Mouse (Mus musculus): Measurements from ENCODE around the gene Ppa2. TPM values are rescaled to one million over a fixed set of nuclear protein-coding genes. Genes with fewer than 3 reads are reported as not detected.

The Ppa2 gene
- polyA plus RNA-seq (2012; fragmentation: generic; extraction: Trizol) = 44.3 TPM

DNA sequence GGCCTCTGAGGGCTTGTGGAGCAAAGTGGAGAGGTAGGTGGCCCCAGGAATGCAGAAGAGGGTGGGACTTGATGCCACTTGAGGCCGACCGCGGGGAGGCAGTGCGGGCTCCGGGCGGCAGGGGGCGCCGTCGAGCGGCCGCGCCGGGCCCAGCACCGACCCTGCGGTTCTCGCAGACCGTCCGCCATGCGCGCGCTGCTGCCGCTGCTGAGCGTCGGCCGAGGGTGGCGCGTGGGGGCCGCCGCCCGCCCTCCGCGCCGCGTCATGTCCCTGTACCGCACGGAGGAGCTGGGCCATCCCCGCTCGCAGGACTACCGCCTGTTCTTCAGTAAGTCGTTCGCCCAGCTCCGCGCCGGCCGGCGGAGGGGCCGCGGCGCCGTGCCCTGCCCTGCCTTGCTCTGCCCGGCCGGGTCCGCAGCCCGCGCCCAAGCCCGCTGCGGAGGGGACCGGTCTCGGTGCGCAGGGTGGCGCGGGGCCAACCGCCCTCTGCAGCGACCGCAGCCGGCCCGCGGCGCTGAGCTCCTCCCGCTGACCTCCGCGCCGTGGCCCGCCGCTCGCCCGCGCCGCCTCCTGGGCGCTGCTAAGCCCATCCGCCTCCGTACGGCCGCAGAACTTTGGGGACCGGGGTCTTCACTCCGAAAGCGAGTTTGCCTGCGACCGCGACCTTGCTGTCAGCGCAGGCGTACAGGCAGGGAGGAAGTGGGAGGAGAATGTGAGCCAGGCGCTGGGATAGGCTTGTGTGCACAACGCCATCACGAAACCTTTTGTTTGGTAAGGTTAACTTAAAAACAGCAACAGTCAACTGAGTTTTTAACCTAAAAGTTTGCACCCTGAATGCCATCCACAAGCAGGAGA is at the start of gene Ppa2:
Ppa2 (plus strand) TSS at position 157 of the 855 bp plus-strand sequence.
- H3K27me3 ChIP-seq (ENCODE audit: control insufficient read depth, insufficient read depth, insufficient read length) = no peaks in the 10 kb centered on the region
- peaks cover 8% of the 10 kb centered on the region for H3K79me2 ChIP-seq (ENCODE audit: control insufficient read depth, insufficient read depth)
- peak within 1 kb of the TSS; percentile 98 for H3K4me2 ChIP-seq (ENCODE audit: low read depth)
- peak within 1 kb of the TSS; percentile 43 for H3ac ChIP-seq (ENCODE audit: control insufficient read depth, insufficient read length)
- TF ChIP-seq MAX (IDR thresholded peaks at IDR 0.05; ENCODE audit: low read depth) (no peak), MYOD1 (IDR thresholded peaks at IDR 0.05; ENCODE audit: control insufficient read depth in 1 of 3, insufficient read length in 2 of 3, low read depth in 2 of 3) (peak in 1 of 3 experiments; percentile 11), CEBPB (IDR thresholded peaks at IDR 0.05; ENCODE audit: insufficient read depth, poor library complexity, severe bottlenecking) (no peak), TCF12 (IDR thresholded peaks at IDR 0.05; ENCODE audit: insufficient read depth, poor library complexity, severe bottlenecking) (no peak), E2F4 (IDR thresholded peaks at IDR 0.05; ENCODE audit: insufficient read depth) (no peak), POLR2AphosphoS2 (IDR thresholded peaks at IDR 0.05; ENCODE audit: insufficient read length, low read depth) (peak; percentile 83), POLR2A (IDR thresholded peaks at IDR 0.05; ENCODE audit: insufficient read length, low read depth) (peak; percentile 85), USF1 (IDR thresholded peaks at IDR 0.05; ENCODE audit: low read depth) (no peak), MYOG (IDR thresholded peaks at IDR 0.05; ENCODE audit: control insufficient read depth in 1 of 3, insufficient read depth in 1 of 3, insufficient read length in 2 of 3, low read depth in 2 of 3) (peak in 1 of 3 experiments; percentile 32)
- H3K36me3 ChIP-seq (ENCODE audit: control insufficient read depth, insufficient read depth) = no peaks in the 10 kb centered on the region
- H3K4me3 ChIP-seq = peak within 1 kb of the TSS; percentile 61

DNA sequence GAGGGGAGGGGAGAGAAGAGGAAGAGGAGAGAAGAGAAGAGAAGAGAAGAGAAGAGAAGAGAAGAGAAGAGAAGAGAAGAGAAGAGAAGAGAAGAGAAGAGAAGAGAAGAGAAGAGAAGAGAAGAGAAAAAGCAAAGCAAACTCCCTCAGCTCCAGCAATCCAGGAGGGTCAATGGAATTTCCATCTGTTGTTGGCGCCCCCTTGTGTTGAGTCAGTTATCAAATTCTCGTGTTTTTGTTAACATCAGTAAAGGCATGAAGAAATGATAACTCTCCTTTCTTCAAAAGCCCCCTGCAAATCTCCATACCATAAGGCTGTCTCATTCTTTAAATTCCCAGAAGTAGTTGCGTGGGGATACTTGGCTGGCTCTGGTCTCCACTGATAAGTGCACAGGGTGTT is 38.0 kb upstream of the Ppa2 start:
- Histone ChIP-seq H3ac (ENCODE audit: control insufficient read depth, insufficient read length) (no peak overlapping the region), H3K27me3 (ENCODE audit: control insufficient read depth, insufficient read depth, insufficient read length) (no peaks in the 10 kb centered on the region), H3K79me2 (ENCODE audit: control insufficient read depth, insufficient read depth) (no peaks in the 10 kb centered on the region), H3K36me3 (ENCODE audit: control insufficient read depth, insufficient read depth) (no peaks in the 10 kb centered on the region), H3K4me3 (no peak overlapping the region), H3K4me2 (ENCODE audit: low read depth) (no peak overlapping the region)
- no peak for TF ChIP-seq USF1 (IDR thresholded peaks at IDR 0.05; ENCODE audit: low read depth)
- no peak for TF ChIP-seq SRF (IDR thresholded peaks at IDR 0.05; ENCODE audit: control insufficient read depth, insufficient read length, low read depth)
- no peak for TF ChIP-seq MYOD1 (IDR thresholded peaks at IDR 0.05; ENCODE audit: control insufficient read depth in 1 of 3, insufficient read length in 2 of 3, low read depth in 2 of 3)
- TF ChIP-seq REST (IDR thresholded peaks at IDR 0.05; ENCODE audit: insufficient read depth, insufficient read length) = no peak
- no peak for TF ChIP-seq POLR2AphosphoS2 (IDR thresholded peaks at IDR 0.05; ENCODE audit: insufficient read length, low read depth)
- no peak for TF ChIP-seq MYOG (IDR thresholded peaks at IDR 0.05; ENCODE audit: control insufficient read depth in 1 of 3, insufficient read depth in 1 of 3, insufficient read length in 2 of 3, low read depth in 2 of 3)
- no peak for TF ChIP-seq POLR2A (IDR thresholded peaks at IDR 0.05; ENCODE audit: insufficient read length, low read depth)

DNA sequence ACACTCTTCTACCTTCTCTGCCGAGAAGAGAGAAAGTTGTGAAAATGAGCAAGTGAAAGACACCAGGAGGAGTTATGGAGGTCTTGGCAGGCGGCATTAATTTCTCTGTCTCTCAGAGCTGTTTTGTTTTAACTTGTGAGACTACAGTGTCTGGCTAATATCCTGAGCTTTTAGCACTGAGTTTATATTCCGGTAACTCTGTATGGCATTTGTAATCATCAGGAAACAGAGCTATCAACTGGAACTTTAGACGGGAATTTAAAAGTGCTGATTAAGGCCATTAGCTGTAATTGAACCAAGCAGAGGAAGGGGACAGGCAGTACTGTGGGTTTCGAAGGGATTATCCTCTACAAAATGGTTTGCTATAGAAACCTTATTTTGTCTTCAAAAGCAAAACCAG is 25.3 kb upstream of the Ppa2 start:
- Histone ChIP-seq H3ac (ENCODE audit: control insufficient read depth, insufficient read length) (no peak overlapping the region), H3K36me3 (ENCODE audit: control insufficient read depth, insufficient read depth) (no peaks in the 10 kb centered on the region), H3K4me3 (no peak overlapping the region), H3K79me2 (ENCODE audit: control insufficient read depth, insufficient read depth) (no peaks in the 10 kb centered on the region), H3K4me2 (ENCODE audit: low read depth) (no peak overlapping the region), H3K27me3 (ENCODE audit: control insufficient read depth, insufficient read depth, insufficient read length) (no peaks in the 10 kb centered on the region)
- no peak for TF ChIP-seq MAX (IDR thresholded peaks at IDR 0.05; ENCODE audit: low read depth)
- no peak for TF ChIP-seq MYOG (IDR thresholded peaks at IDR 0.05; ENCODE audit: control insufficient read depth in 1 of 3, insufficient read depth in 1 of 3, insufficient read length in 2 of 3, low read depth in 2 of 3)
- TF ChIP-seq E2F4 (IDR thresholded peaks at IDR 0.05; ENCODE audit: insufficient read depth) = no peak
- TF ChIP-seq TCF3 (IDR thresholded peaks at IDR 0.05; ENCODE audit: insufficient read length, low read depth) = no peak
- no peak for TF ChIP-seq POLR2AphosphoS2 (IDR thresholded peaks at IDR 0.05; ENCODE audit: insufficient read length, low read depth)
- TF ChIP-seq SRF (IDR thresholded peaks at IDR 0.05; ENCODE audit: control insufficient read depth, insufficient read length, low read depth) = no peak
- no peak for TF ChIP-seq POLR2A (IDR thresholded peaks at IDR 0.05; ENCODE audit: insufficient read length, low read depth)
- TF ChIP-seq TCF12 (IDR thresholded peaks at IDR 0.05; ENCODE audit: insufficient read depth, poor library complexity, severe bottlenecking) = no peak
- TF ChIP-seq MYOD1 (IDR thresholded peaks at IDR 0.05; ENCODE audit: control insufficient read depth in 1 of 3, insufficient read length in 2 of 3, low read depth in 2 of 3) = no peak
- no peak for TF ChIP-seq REST (IDR thresholded peaks at IDR 0.05; ENCODE audit: insufficient read depth, insufficient read length)
- no peak for TF ChIP-seq USF1 (IDR thresholded peaks at IDR 0.05; ENCODE audit: low read depth)
- TF ChIP-seq CEBPB (IDR thresholded peaks at IDR 0.05; ENCODE audit: insufficient read depth, poor library complexity, severe bottlenecking) = no peak

DNA sequence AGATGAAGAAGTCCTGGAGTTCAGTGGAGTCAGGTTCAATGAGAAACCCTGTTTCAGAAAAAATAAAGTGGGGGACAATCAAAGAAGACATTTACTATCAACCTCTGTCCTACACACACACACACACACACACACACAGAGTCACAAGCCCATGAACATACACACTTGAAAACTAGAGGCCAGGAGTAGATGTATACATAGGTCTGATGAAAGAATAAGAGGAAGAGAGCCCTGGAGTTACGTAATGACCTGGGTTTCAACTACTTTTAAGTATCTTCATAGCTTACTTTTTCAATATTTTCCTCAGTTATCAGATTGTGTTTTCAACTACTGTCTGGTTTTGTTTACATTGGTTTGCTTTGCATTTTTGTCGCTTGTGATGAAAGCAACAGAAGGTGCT is 21.1 kb upstream of the Ppa2 start:
- H3ac ChIP-seq (ENCODE audit: control insufficient read depth, insufficient read length) = no peak overlapping the region
- no peak overlapping the region for H3K4me3 ChIP-seq
- H3K4me2 ChIP-seq (ENCODE audit: low read depth) = no peak overlapping the region
- H3K79me2 ChIP-seq (ENCODE audit: control insufficient read depth, insufficient read depth) = no peaks in the 10 kb centered on the region
- no peaks in the 10 kb centered on the region for H3K36me3 ChIP-seq (ENCODE audit: control insufficient read depth, insufficient read depth)
- no peak for TF ChIP-seq USF1 (IDR thresholded peaks at IDR 0.05; ENCODE audit: low read depth)
- no peak for TF ChIP-seq SRF (IDR thresholded peaks at IDR 0.05; ENCODE audit: control insufficient read depth, insufficient read length, low read depth)
- TF ChIP-seq MYOG (IDR thresholded peaks at IDR 0.05; ENCODE audit: control insufficient read depth in 1 of 3, insufficient read depth in 1 of 3, insufficient read length in 2 of 3, low read depth in 2 of 3) = no peak
- no peak for TF ChIP-seq TCF3 (IDR thresholded peaks at IDR 0.05; ENCODE audit: insufficient read length, low read depth)
- no peak for TF ChIP-seq MAX (IDR thresholded peaks at IDR 0.05; ENCODE audit: low read depth)
- TF ChIP-seq TCF12 (IDR thresholded peaks at IDR 0.05; ENCODE audit: insufficient read depth, poor library complexity, severe bottlenecking) = no peak
- no peak for TF ChIP-seq MYOD1 (IDR thresholded peaks at IDR 0.05; ENCODE audit: control insufficient read depth in 1 of 3, insufficient read length in 2 of 3, low read depth in 2 of 3)
- no peak for TF ChIP-seq REST (IDR thresholded peaks at IDR 0.05; ENCODE audit: insufficient read depth, insufficient read length)
- no peak for TF ChIP-seq CEBPB (IDR thresholded peaks at IDR 0.05; ENCODE audit: insufficient read depth, poor library complexity, severe bottlenecking)
- no peak for TF ChIP-seq POLR2A (IDR thresholded peaks at IDR 0.05; ENCODE audit: insufficient read length, low read depth)
- TF ChIP-seq E2F4 (IDR thresholded peaks at IDR 0.05; ENCODE audit: insufficient read depth) = no peak
- TF ChIP-seq POLR2AphosphoS2 (IDR thresholded peaks at IDR 0.05; ENCODE audit: insufficient read length, low read depth) = no peak
- H3K27me3 ChIP-seq (ENCODE audit: control insufficient read depth, insufficient read depth, insufficient read length) = no peaks in the 10 kb centered on the region
